Mouse (Mus musculus) midbrain, embryonic 16.5 days (tissue): ENCODE results near the gene Dohh. TPM values are rescaled to one million over a fixed set of nuclear protein-coding genes. Genes with fewer than 3 reads are reported as not detected.
A peak's percentile ranks its signal among the peaks of the same experiment; 100 is the strongest.

ENCODE experiments used
- ATAC-seq: fragments of 200-750 bp; cut with Nextera tagmentation; 2 replicates; pipeline ENCODE4 v1.8.0; 2017; ENCODE audit warnings: moderate TSS enrichment
- H3K27ac ChIP-seq: fragments of 300-500 bp; sonication (generic); 2 replicates; pipeline ENCODE4 v1.5.1; 2014; ENCODE audit warnings: mild to moderate bottlenecking, low read length, mixed read lengths
- H3K27me3 ChIP-seq: fragments of 300-500 bp; sonication (generic); 2 replicates; pipeline ENCODE4 v1.6.1; 2014; ENCODE audit warnings: low read depth, low read length, mixed read lengths; ENCODE audit not compliant: control insufficient read depth, insufficient read depth
- H3K36me3 ChIP-seq: fragments of 300-500 bp; sonication (generic); 2 replicates; pipeline ENCODE4 v1.6.1; 2014; ENCODE audit warnings: mild to moderate bottlenecking, low read length, moderate library complexity, mixed read lengths; ENCODE audit not compliant: control insufficient read depth, insufficient read depth
- H3K4me1 ChIP-seq: fragments of 300-500 bp; sonication (generic); 2 replicates; pipeline ENCODE4 v1.6.1; 2014; ENCODE audit warnings: mild to moderate bottlenecking, low read length, mixed read lengths; ENCODE audit not compliant: control insufficient read depth, insufficient read depth
- H3K4me2 ChIP-seq: fragments of 300-500 bp; sonication (generic); 2 replicates; pipeline ENCODE4 v1.6.1; 2014; ENCODE audit warnings: mild to moderate bottlenecking, low read length, mixed read lengths
- H3K4me3 ChIP-seq: fragments of 300-500 bp; sonication (generic); 2 replicates; pipeline ENCODE4 v1.5.1; 2014; ENCODE audit warnings: low read depth, mild to moderate bottlenecking, low read length, moderate library complexity, mixed read lengths
- H3K9ac ChIP-seq: fragments of 300-500 bp; sonication (generic); 2 replicates; pipeline ENCODE4 v1.6.1; 2014; ENCODE audit warnings: low read depth, low read length, mixed read lengths
- H3K9me3 ChIP-seq: fragments of 300-500 bp; sonication (generic); replicated peaks from 2 replicates; pipeline ENCODE4 v1.6.1; 2014; ENCODE audit warnings: mild to moderate bottlenecking, low read length, mixed read lengths; ENCODE audit not compliant: control insufficient read depth, poor library complexity, severe bottlenecking
- WGBS: fragments of 180-500 bp; shearing (Covaris S2); extraction: QIAGEN DNeasy Blood & Tissue Kit; methylation state at CpG from one replicate; pipeline ENCODE4 v1.1.7; 2014; 5-methylcytosine and 5-hydroxymethylcytosine counted together
- polyA plus RNA-seq: library from polyadenylated mRNA; unstranded; fragments of >200 nt; fragmentation: Nextera tagmentation; extraction: Ambion mirVana; gene quantifications from 2 replicates; pipeline ENCODE4 v1.2.1, GENCODE M21; 2015

Gene Dohh
- polyA plus RNA-seq, 1 experiment from 2014 or later = 86.2 TPM

GRCm38 (mm10) chr10:81422191-81422590, 38.0 kb downstream of the Dohh start:
- peaks cover 7% of the 10 kb centered on the region; the same call in 1 of the 2 replicates for H3K36me3 ChIP-seq
- no peak overlapping the region for H3K4me3 ChIP-seq
- no peak for ATAC-seq
- H3K4me1 ChIP-seq = peaks cover 37% of the 10 kb centered on the region
- H3K4me2 ChIP-seq = no peak overlapping the region
- no peak overlapping the region for H3K27ac ChIP-seq
- no peak overlapping the region for H3K9ac ChIP-seq
- H3K27me3 ChIP-seq = peaks cover 5% of the 10 kb centered on the region; the same call in 1 of the 2 replicates
- no peaks in the 10 kb centered on the region for H3K9me3 ChIP-seq
- WGBS = 75% methylated on average over 6 of the region's 6 CpGs

DNA sequence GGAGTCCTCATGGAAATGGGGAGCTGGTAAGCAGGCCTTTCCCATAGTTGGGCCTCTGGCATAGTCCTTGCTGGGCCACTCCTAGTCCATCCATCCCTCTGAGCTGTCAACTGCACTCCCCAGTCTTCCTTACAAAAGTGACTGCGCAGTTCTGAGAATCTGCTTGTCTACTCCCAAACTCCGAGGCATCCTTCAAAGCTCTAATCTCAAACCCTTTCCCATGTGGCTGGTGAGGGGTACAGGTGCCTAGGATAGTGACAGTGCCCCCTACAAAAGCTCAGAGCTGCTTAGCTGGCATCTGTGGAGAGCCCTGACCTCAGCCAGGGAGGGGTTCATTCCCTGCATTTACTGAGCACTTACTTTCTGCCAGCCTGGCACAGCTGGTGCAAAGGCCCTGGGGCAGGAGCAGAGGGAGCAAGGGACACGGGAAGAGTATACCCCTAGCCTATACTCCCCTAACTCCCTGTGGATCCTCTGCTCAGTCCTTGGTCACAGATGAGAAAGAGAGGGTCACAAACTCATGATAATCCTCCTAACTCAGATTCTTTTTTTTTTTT, 38.5 kb downstream of the Dohh start:
- Histone ChIP-seq H3K4me1 (peaks cover 36% of the 10 kb centered on the region), H3K36me3 (peaks cover 7% of the 10 kb centered on the region; the same call in 1 of the 2 replicates), H3K27me3 (peaks cover 11% of the 10 kb centered on the region), H3K9ac (no peak overlapping the region), H3K27ac (no peak overlapping the region), H3K9me3 (no peaks in the 10 kb centered on the region), H3K4me2 (no peak overlapping the region), H3K4me3 (no peak overlapping the region)
- 76% methylated on average over 3 of the region's 3 CpGs for WGBS
- ATAC-seq = no peak

DNA sequence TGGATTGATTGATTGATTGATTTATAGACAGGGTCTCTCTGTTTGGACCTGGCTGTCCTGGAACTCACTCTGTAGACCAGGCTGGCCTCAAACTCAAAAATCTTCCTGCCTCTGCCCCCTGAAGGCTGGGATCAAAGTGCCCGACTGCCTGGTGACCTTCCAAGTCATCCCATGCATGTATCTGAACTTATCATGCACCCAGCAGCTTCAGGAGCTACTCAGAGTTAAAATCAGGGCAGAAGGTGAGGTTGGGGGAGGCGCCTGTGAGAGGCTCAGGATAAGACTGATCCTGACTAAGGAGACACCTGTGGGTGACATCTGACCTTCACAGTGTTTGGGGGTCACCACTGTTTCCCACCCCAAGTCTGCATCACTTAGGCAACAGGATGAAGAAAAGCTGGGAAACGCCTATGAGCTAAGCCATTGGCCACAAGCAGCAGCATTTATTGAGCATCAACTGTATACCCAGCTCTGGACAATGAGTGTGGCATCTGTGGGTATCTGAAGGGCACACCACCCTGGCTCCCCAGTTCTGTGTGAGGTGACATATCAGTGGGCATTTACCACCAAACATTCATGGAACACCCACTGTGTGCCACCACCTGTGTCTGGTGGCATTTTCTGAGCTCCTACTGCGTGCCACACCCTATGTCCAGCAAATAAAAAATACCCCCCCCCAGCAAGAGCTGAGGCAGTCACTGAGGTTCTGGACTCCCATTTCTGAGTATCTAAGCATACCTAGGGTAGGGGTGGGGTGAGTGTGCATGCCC, 39.4 kb downstream of the Dohh start:
- peaks cover 32% of the 10 kb centered on the region for H3K4me1 ChIP-seq
- no peak overlapping the region for H3K27ac ChIP-seq

GRCm38 (mm10) chr10:81424246-81425051, 40.2 kb downstream of the Dohh start:
- Histone ChIP-seq H3K4me3 (no peak overlapping the region), H3K9me3 (no peaks in the 10 kb centered on the region), H3K4me1 (peaks cover 35% of the 10 kb centered on the region), H3K9ac (no peak overlapping the region), H3K27me3 (peaks cover 14% of the 10 kb centered on the region), H3K4me2 (peak overlapping the region; percentile 17; the same call in 1 of the 2 replicates), H3K36me3 (peaks cover 7% of the 10 kb centered on the region; the same call in 1 of the 2 replicates), H3K27ac (no peak overlapping the region)
- ATAC-seq = no peak
- WGBS = 6% methylated on average over 23 of the region's 25 CpGs

More for the DNA sequence above, 39.4 kb downstream of the Dohh start:
- peaks cover 7% of the 10 kb centered on the region; the same call in 1 of the 2 replicates for H3K36me3 ChIP-seq
- no peaks in the 10 kb centered on the region for H3K9me3 ChIP-seq
- WGBS = 78% methylated on average over 4 of the region's 4 CpGs
- ATAC-seq = no peak
- peaks cover 14% of the 10 kb centered on the region for H3K27me3 ChIP-seq
- no peak overlapping the region for H3K4me3 ChIP-seq
- no peak overlapping the region for H3K9ac ChIP-seq
- no peak overlapping the region for H3K4me2 ChIP-seq

DNA sequence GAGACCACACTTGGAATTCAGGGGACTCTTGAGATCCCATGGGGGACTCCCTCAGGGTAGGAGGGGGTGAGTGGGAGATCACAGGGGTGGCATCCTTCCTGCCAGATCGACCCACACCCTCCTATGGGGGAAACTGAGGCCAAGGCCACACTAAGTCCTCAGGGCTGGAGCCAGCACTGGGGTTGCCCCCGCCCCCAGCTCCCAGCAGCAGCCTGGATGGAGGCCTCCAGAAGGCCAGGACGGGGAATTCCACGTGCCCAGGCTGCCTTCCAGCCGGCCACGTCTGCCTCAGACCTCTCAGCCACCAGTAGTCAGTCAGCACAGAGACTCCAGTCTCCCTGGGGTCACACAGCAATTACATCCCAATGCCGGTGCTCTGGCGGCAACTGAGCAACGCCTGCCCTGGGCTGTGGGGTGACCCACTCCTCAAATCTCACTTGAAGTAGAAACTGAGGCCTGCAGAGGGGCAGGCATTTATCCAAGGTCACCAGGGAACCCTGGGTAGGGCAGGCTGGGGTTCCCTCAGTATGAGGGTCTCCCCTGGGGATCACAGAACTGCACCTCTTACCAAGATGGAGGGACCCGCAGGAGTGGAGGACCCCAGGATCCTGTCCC, 41.1 kb downstream of the Dohh start:
- WGBS = 28% methylated on average over 10 of the region's 10 CpGs
- Histone ChIP-seq H3K4me1 (peaks cover 39% of the 10 kb centered on the region), H3K9ac (peak overlapping the region; percentile 30), H3K4me2 (peak overlapping the region; percentile 14; the same call in 1 of the 2 replicates), H3K4me3 (no peak overlapping the region), H3K27me3 (peaks cover 14% of the 10 kb centered on the region), H3K27ac (no peak overlapping the region), H3K9me3 (no peaks in the 10 kb centered on the region), H3K36me3 (peaks cover 1% of the 10 kb centered on the region; the same call in 1 of the 2 replicates)
- no peak for ATAC-seq

- Histone ChIP-seq H3K27ac (no peak overlapping the region), H3K9ac (peak overlapping the region; percentile 59), H3K4me1 (peaks cover 39% of the 10 kb centered on the region), H3K27me3 (peaks cover 14% of the 10 kb centered on the region), H3K4me2 (peak overlapping the region; percentile 67), H3K4me3 (peak overlapping the region; percentile 41), H3K36me3 (no peaks in the 10 kb centered on the region), H3K9me3 (no peaks in the 10 kb centered on the region)
- no peak for ATAC-seq
- 0% methylated on average over 16 of the region's 33 CpGs for WGBS
Measured at GRCm38 (mm10) chr10:81426081-81426671, 41.9 kb downstream of the Dohh start.

GRCm38 (mm10) chr10:81426897-81427296, 42.7 kb downstream of the Dohh start:
- ATAC-seq = no peak
- under 1% methylated on average over 28 of the region's 38 CpGs for WGBS
- Histone ChIP-seq H3K27ac (no peak overlapping the region), H3K4me1 (peaks cover 45% of the 10 kb centered on the region), H3K36me3 (no peaks in the 10 kb centered on the region), H3K9ac (peak overlapping the region; percentile 59), H3K9me3 (no peaks in the 10 kb centered on the region), H3K4me3 (peak overlapping the region; percentile 41), H3K4me2 (peak overlapping the region; percentile 67), H3K27me3 (peaks cover 14% of the 10 kb centered on the region)

GRCm38 (mm10) chr10:81427327-81427726, 43.1 kb downstream of the Dohh start:
- 32% methylated on average over 3 of the region's 3 CpGs for WGBS
- peak overlapping the region; percentile 67 for H3K4me2 ChIP-seq
- no peak for ATAC-seq
- peak overlapping the region; percentile 59; the same call in 1 of the 2 replicates for H3K9ac ChIP-seq
- H3K27ac ChIP-seq = no peak overlapping the region
- H3K4me3 ChIP-seq = peak overlapping the region; percentile 41
- no peaks in the 10 kb centered on the region for H3K36me3 ChIP-seq
- peaks cover 45% of the 10 kb centered on the region for H3K4me1 ChIP-seq
- peaks cover 14% of the 10 kb centered on the region for H3K27me3 ChIP-seq
- H3K9me3 ChIP-seq = no peaks in the 10 kb centered on the region
